Mouse (Mus musculus): Measurements from ENCODE around the gene Krt12.

DNA sequence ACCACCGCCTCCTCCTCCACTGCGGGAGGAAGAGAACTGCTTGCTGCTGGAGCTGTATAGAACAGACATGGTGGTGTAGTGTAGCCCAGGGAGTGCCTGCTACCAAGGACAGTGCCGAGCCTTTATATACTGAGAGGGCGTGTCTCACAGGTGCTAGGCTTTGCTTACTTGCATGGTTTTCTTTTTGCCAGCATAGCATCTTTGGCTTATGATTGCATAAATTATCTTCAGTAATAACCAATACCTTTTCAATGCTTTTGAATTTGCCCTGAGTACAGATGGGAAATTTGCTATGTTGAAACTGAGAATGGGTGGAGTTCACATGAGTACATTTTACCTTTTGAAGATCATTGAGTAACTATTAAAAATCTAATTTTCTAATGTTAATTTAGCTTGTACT, 32.8 kb downstream of the Krt12 start, which contains the start of gene Krt10:
- TF ChIP-seq CTCF (IDR thresholded peaks at IDR 0.05; ENCODE audit: extremely low read depth, insufficient read depth, insufficient read length, insufficient replicate concordance) (no peak), POLR2A (IDR thresholded peaks at IDR 0.05; ENCODE audit: low read depth, low read length) (no peak)
